Mouse (Mus musculus) CH12.LX (cell line): Measurements from ENCODE around the gene Ano8. TPM values are rescaled to one million over a fixed set of nuclear protein-coding genes. Genes with fewer than 3 reads are reported as not detected.

Experiments used
- DNase-seq: peaks from one replicate; pipeline ENCODE4 v3.0.0-alpha.2; 2013; ENCODE audit errors: extremely low read depth
- H3K27ac ChIP-seq: 2 replicates; pipeline ENCODE4 v1.5.1; 2012; ENCODE audit warnings: low read depth, mild to moderate bottlenecking, control low read depth, moderate library complexity; ENCODE audit not compliant: insufficient read depth
- H3K27me3 ChIP-seq: replicated peaks from 2 replicates; pipeline ENCODE3; 2012; ENCODE audit warnings: inconsistent platforms
- H3K36me3 ChIP-seq, 2 experiments: replicated peaks in 1 of 2; 2 replicates each; pipeline versions ENCODE3 to v1.6.1; 2012; ENCODE audit warnings: inconsistent platforms in 1 of 2, low read length in 1 of 2, mild to moderate bottlenecking in 1 of 2, mixed read lengths in 1 of 2, moderate library complexity in 1 of 2; ENCODE audit not compliant: control insufficient read depth in 1 of 2, insufficient read depth in 1 of 2
- H3K4me1 ChIP-seq, 2 experiments: 2 replicates each; pipeline ENCODE4 v1.6.1; 2012; ENCODE audit warnings: inconsistent platforms in 1 of 2, moderate library complexity in 1 of 2; ENCODE audit not compliant: insufficient read depth in 2 of 2, control insufficient read depth in 1 of 2
- H3K4me2 ChIP-seq: 2 replicates; pipeline ENCODE4 v1.6.1; 2012; ENCODE audit warnings: low read depth, mild to moderate bottlenecking, control low read depth; ENCODE audit not compliant: poor library complexity, insufficient read depth, severe bottlenecking
- H3K4me3 ChIP-seq, 3 experiments: fragments of 150-350 bp in 1 of 3; sonication (generic) in 1 of 3; replicated peaks in 1 of 3; 2 replicates each; pipeline versions ENCODE3 to v1.5.1; 2011 to 2012; ENCODE audit warnings: low read depth in 2 of 3, low read length in 2 of 3, mild to moderate bottlenecking in 2 of 3, moderate library complexity in 2 of 3, control low read depth in 1 of 3, improper control_type of control experiment in 1 of 3, inconsistent platforms in 1 of 3, mixed read lengths in 1 of 3; ENCODE audit not compliant: poor library complexity in 1 of 3
- H3K79me2 ChIP-seq: replicated peaks from 2 replicates; pipeline ENCODE4 v1.6.1; 2012; ENCODE audit warnings: mild to moderate bottlenecking, moderate library complexity; ENCODE audit not compliant: control insufficient read depth, poor library complexity, insufficient read depth, severe bottlenecking; ENCODE audit errors: extremely low read depth
- H3K9ac ChIP-seq: 2 replicates; pipeline ENCODE4 v1.6.1; 2012; ENCODE audit warnings: low read depth, mild to moderate bottlenecking, control low read depth, moderate library complexity; ENCODE audit not compliant: insufficient read depth
- H3K9me3 ChIP-seq: replicated peaks from 2 replicates; pipeline ENCODE3; 2012; ENCODE audit warnings: low read length, inconsistent platforms, mixed read lengths
- E2F4 ChIP-seq: IDR thresholded peaks from 2 replicates; pipeline ENCODE4 v1.6.1; 2011; ENCODE audit warnings: low read depth, low read length, improper control_type of control experiment; ENCODE audit not compliant: insufficient replicate concordance
- EP300 ChIP-seq: IDR thresholded peaks from 2 replicates; pipeline ENCODE4 v1.6.1; 2011; ENCODE audit warnings: low read length, improper control_type of control experiment
- ETS1 ChIP-seq: conservative IDR thresholded peaks from 2 replicates; pipeline ENCODE4 v1.6.1; 2012; ENCODE audit warnings: low read depth, mild to moderate bottlenecking, inconsistent platforms, low read length, improper control_type of control experiment, moderate library complexity
- GABPA ChIP-seq: IDR thresholded peaks from 2 replicates; pipeline ENCODE4 v1.6.1; 2012; ENCODE audit warnings: low read depth, low read length, improper control_type of control experiment, inconsistent platforms; ENCODE audit not compliant: insufficient replicate concordance
- IRF4 ChIP-seq: IDR thresholded peaks from 2 replicates; pipeline ENCODE4 v1.6.1; 2014; ENCODE audit warnings: low read depth, mild to moderate bottlenecking, inconsistent platforms, low read length, improper control_type of control experiment
- JUN ChIP-seq: IDR thresholded peaks from 2 replicates; pipeline ENCODE4 v1.6.1; 2011; ENCODE audit warnings: low read depth, mild to moderate bottlenecking, low read length, improper control_type of control experiment, moderate library complexity; ENCODE audit not compliant: insufficient read depth
- KAT2A ChIP-seq: IDR thresholded peaks from 2 replicates; pipeline ENCODE4 v1.6.1; 2012; ENCODE audit warnings: low read length, improper control_type of control experiment, inconsistent platforms; ENCODE audit not compliant: insufficient replicate concordance
- MAFK ChIP-seq: IDR thresholded peaks from 2 replicates; pipeline ENCODE4 v1.6.1; 2011; ENCODE audit warnings: low read length, improper control_type of control experiment; ENCODE audit not compliant: insufficient replicate concordance
- MYC ChIP-seq: IDR thresholded peaks from 2 replicates; pipeline ENCODE4 v1.6.1; 2011; ENCODE audit warnings: low read depth, mild to moderate bottlenecking, improper control_type of control experiment, low read length
- NELFE ChIP-seq: IDR thresholded peaks from 2 replicates; pipeline ENCODE4 v1.6.1; 2011; ENCODE audit warnings: low read depth, low read length, improper control_type of control experiment
- NRF1 ChIP-seq: IDR thresholded peaks from 2 replicates; pipeline ENCODE4 v1.6.1; 2014; ENCODE audit warnings: low read depth, mild to moderate bottlenecking, inconsistent platforms, low read length, improper control_type of control experiment, moderate library complexity
- PAX5 ChIP-seq: IDR thresholded peaks from 2 replicates; pipeline ENCODE4 v1.6.1; 2012; ENCODE audit warnings: low read length, inconsistent platforms, mixed read lengths
- POLR2A ChIP-seq: IDR thresholded peaks from 2 replicates; pipeline ENCODE4 v1.6.1; 2011; ENCODE audit warnings: low read depth, mild to moderate bottlenecking, improper control_type of control experiment, low read length
- TCF12 ChIP-seq: IDR thresholded peaks from 2 replicates; pipeline ENCODE4 v1.6.1; 2014; ENCODE audit warnings: low read depth, mild to moderate bottlenecking, inconsistent platforms, low read length, improper control_type of control experiment
- USF2 ChIP-seq: conservative IDR thresholded peaks from 2 replicates; pipeline ENCODE4 v1.6.1; 2011; ENCODE audit warnings: low read depth, low read length, improper control_type of control experiment
- ZKSCAN1 ChIP-seq: IDR thresholded peaks from 2 replicates; pipeline ENCODE4 v1.6.1; 2012; ENCODE audit warnings: low read depth, inconsistent platforms, low read length, improper control_type of control experiment, borderline replicate concordance
- ZNF384 ChIP-seq: IDR thresholded peaks from 2 replicates; pipeline ENCODE4 v1.6.1; 2012; ENCODE audit warnings: low read depth, low read length, improper control_type of control experiment, inconsistent platforms
- dilution Hi-C: fragments of 300-500 bp; cut with MboI; formaldehyde crosslinking; loops from 2 replicates; pipeline ENCODE4 v1.14.3; 2020; ENCODE audit warnings: low sequenced_read_pairs; ENCODE audit not compliant: extremely low pct_unique_long_range_greater_than_20kb, extremely low pct_ligation_motif_present
- in situ Hi-C: fragments of 300-500 bp; cut with MboI; formaldehyde crosslinking; loops from 3 replicates; pipeline ENCODE4 v1.14.3; 2019; ENCODE audit warnings: low sequenced_read_pairs, low pct_ligation_motif_present, low pct_unique_long_range_greater_than_20kb, mixed read lengths
- polyA plus RNA-seq: library from polyadenylated mRNA; unstranded; fragments of >175 nt; gene quantifications from 2 replicates; pipeline ENCODE4 v1.2.1, GENCODE M21; 2012; ENCODE audit warnings: low read depth; ENCODE audit not compliant: insufficient read length
- total RNA-seq, 2 experiments: library from RNA; depleted of rRNA; stranded (reverse); fragments of 300-350 nt in 1 of 2; fragments of >200 nt in 1 of 2; gene quantifications; 2 replicates each; pipeline ENCODE4 v1.2.3; 2012 to 2014

Gene Ano8
- total and polyA plus RNA-seq, 3 experiments = 1.8 to 6.7 (median 1.9) TPM

DNA sequence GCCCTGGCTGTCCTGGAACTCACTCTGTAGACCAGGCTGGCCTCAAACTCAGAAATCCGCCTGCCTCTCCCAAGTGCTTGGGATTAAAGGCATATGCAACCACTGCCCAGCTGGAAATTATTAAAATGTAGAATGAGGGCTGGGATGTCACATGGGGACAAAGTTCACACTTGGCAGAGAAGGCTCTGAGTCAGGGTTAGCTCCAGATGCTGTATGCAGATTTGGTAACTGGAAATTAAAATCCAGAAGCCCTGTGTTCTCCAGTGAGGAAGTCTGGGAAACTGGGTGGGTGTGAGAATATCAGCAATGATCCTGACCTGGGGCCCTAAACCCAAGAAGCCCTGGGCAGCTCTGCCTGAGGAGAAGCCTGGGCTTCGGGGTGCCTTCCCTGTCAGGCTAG lies 23.6 kb upstream of the Ano8 start:
- no peak overlapping the region for H3K4me3 ChIP-seq
- dilution Hi-C loops = no loop called here
- H3K9me3 ChIP-seq = no peaks in the 10 kb centered on the region
- H3K36me3 ChIP-seq = no peaks in the 10 kb centered on the region
- H3K27ac ChIP-seq = no peak overlapping the region
- no peak overlapping the region for H3K9ac ChIP-seq
- no peaks in the 10 kb centered on the region for H3K79me2 ChIP-seq
- no peak for DNase-seq
- H3K4me2 ChIP-seq = no peak overlapping the region
- TF ChIP-seq E2F4 (no peak), GABPA (no peak), IRF4 (no peak), MAFK (no peak), PAX5 (no peak), KAT2A (no peak), MYC (no peak), TCF12 (no peak), EP300 (no peak), USF2 (no peak), JUN (no peak), NELFE (no peak), ZNF384 (no peak)
- TF ChIP-seq, all 38 proteins: peak for 0
- in situ Hi-C loops = loop anchor here (10.0 kb wide), 1 partner anchor 65 kb away; no protein-coding TSS in a partner anchor
- Histone ChIP-seq H3K4me1 (peaks cover 0 to 2% of the 10 kb centered on the region in 2 experiments; a peak in 1 of 4 replicates), H3K27me3 (peaks cover 67% of the 10 kb centered on the region)

DNA sequence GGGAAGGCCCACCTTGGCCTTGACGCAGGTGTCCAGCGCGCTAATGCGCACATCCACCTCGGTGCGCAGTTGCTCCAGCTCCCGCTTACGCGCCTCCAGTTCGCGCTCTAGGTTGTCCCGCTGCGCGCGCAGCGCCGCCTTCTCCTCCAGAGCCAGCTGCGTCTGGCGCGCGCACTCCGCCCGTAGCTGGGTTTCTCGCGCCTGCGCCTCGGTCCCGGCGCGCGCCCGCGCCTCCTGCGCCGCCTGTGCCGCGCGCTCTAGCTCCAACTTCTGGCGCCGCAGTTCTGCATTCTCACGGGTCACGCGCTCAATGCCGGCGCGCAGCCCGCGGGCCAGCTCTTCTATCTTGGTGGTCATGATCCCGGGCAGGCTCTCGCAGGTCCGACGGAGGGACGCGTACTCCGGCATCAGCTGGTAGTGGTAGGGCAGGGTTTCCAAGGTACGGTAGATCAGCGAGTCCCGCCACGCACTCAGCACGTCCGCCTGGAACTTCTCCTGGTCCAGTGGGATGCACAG lies 21.9 kb upstream of the Ano8 start:
- no peak overlapping the region for H3K27ac ChIP-seq
- H3K9me3 ChIP-seq = no peaks in the 10 kb centered on the region
- TF ChIP-seq EP300 = no peak
- no peak for TF ChIP-seq POLR2A
- TF ChIP-seq NRF1 = peak; percentile 80
- no peak for TF ChIP-seq ZKSCAN1
- no peak for TF ChIP-seq JUN
- no peak for TF ChIP-seq ETS1
- peak overlapping the region; percentile 24; the same call in 1 of the 2 replicates for H3K4me2 ChIP-seq
- H3K27me3 ChIP-seq = peaks cover 67% of the 10 kb centered on the region
- H3K79me2 ChIP-seq = no peaks in the 10 kb centered on the region
- in situ Hi-C loops = loop anchor here (10.0 kb wide), 1 partner anchor 63 kb away; no protein-coding TSS in a partner anchor
- H3K36me3 ChIP-seq = no peaks in the 10 kb centered on the region
- dilution Hi-C loops = no loop called here
- DNase-seq = peak; percentile 44
- peaks cover 2 to 4% of the 10 kb centered on the region in 2 experiments; a peak in 3 of 4 replicates for H3K4me1 ChIP-seq
- H3K9ac ChIP-seq = no peak overlapping the region
- peak overlapping the region in 1 of 3 experiments; percentile 5 for H3K4me3 ChIP-seq
